Mouse (Mus musculus): ENCODE data around the gene Cadm3. TPM values are rescaled to one million over a fixed set of nuclear protein-coding genes. Genes with fewer than 3 reads are reported as not detected.

Gene Cadm3
- polyA plus RNA-seq, 1 experiment from 2014 or later: 10.1 TPM

DNA sequence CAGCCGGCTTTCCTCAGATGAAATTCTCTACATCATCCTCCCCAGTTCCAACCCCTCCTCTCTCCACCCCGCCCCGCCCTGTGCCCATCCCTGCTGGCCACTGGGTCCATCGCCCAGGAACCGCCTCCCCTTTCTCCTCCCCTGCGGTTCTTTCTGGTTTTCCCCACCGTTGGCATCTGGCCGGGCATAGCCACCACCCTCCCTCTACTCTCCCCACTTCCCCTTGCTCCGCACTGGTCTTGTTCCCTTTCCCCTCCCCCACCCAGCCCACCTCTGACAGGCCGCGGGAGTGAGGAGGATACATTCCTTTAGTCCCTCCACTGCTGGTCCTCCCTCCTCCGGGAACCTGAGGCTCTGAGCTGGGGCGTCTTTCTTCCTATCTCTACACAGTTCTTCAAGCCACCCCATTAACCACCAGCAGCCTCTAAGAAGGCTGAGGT, 1.5 kb downstream of the Cadm3 start:
- H3K4me3 ChIP-seq (ENCODE audit: low read depth, low read length): peak overlapping the region; percentile 52
- H3K9ac ChIP-seq (replicated peaks; ENCODE audit: low read depth, low read length): no peak overlapping the region
- no peaks in the 10 kb centered on the region; the same call in 1 of the 2 replicates for H3K27me3 ChIP-seq (ENCODE audit: control insufficient read depth, insufficient read depth, low read length)
- H3K36me3 ChIP-seq (ENCODE audit: control insufficient read depth, insufficient read depth, low read length): no peaks in the 10 kb centered on the region
- peak overlapping the region; percentile 92 for H3K4me2 ChIP-seq (replicated peaks; ENCODE audit: low read depth, low read length)
- no peak overlapping the region for H3K27ac ChIP-seq (ENCODE audit: low read length)
- WGBS: under 1% methylated on average over 12 of the region's 13 CpGs
- peaks cover 10% of the 10 kb centered on the region for H3K4me1 ChIP-seq (ENCODE audit: control insufficient read depth, insufficient read depth, low read length)
- H3K9me3 ChIP-seq (ENCODE audit: control insufficient read depth, low read depth, low read length): no peaks in the 10 kb centered on the region
- ATAC-seq (ENCODE audit: insufficient number of reproducible peaks, insufficient read depth, low FRiP score, low read depth): no peak

DNA sequence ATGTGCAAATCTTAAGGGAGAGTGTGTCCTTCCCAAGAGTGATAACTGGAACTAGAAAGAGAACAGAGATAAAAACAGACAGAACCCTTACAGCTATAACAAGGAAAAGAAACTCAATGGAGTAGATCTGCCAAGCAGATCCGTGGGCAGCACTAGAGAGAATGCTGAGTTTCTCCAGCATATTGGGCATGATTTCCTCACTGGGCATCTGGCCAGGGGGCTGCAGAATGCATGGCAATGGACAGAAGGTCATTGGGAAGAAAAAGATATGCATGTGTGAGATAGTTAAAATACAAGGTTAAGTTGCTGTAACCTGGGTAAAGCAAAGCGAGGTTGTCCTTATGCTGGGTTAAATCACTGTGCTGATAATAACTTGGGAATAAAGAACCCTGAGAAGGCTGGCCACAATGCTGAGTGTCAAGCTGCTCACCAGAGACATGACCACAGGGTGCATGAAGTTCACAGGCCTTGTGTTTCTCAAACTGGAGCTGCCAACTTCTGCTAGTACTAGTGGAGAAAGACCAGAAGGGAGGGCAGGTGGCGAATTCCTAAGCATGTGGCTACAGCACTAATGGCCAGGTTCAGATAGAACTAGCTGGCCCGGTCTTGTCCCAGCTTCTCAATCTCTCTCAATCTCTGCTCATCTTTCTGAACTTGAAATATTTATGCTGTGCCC, 3.2 kb downstream of the Cadm3 start:
- WGBS: 81% methylated on average over 4 of the region's 4 CpGs
- Histone ChIP-seq H3K4me1 (ENCODE audit: control insufficient read depth, insufficient read depth, low read length) (peaks cover 10% of the 10 kb centered on the region), H3K9me3 (ENCODE audit: control insufficient read depth, low read depth, low read length) (no peaks in the 10 kb centered on the region), H3K9ac (replicated peaks; ENCODE audit: low read depth, low read length) (no peak overlapping the region), H3K36me3 (ENCODE audit: control insufficient read depth, insufficient read depth, low read length) (no peaks in the 10 kb centered on the region), H3K4me2 (replicated peaks; ENCODE audit: low read depth, low read length) (no peak overlapping the region), H3K27ac (ENCODE audit: low read length) (no peak overlapping the region), H3K4me3 (ENCODE audit: low read depth, low read length) (no peak overlapping the region), H3K27me3 (ENCODE audit: control insufficient read depth, insufficient read depth, low read length) (no peaks in the 10 kb centered on the region; the same call in 1 of the 2 replicates)
- ATAC-seq (ENCODE audit: insufficient number of reproducible peaks, insufficient read depth, low FRiP score, low read depth): no peak

DNA sequence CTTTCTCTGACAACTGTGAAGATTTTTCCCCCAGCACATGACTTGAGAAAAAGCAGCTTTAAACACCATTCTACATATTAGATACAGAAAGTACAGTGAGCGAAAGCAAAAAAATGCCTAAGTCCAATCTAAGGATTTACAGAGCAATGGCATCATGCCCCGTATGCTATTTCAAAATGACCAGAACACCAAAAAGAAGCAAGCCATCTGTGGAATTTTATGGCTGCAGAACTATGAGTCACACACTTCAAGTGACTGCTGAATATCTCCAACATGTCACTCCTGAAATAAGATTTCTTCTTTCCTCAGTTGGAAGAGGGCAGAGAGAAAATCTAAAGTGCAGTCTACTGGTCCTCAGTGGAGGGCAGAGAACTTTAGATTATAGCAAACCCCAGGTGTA, 4.1 kb downstream of the Cadm3 start:
- peaks cover 10% of the 10 kb centered on the region for H3K4me1 ChIP-seq (ENCODE audit: control insufficient read depth, insufficient read depth, low read length)
- WGBS: 93% methylated on average over 2 of the region's 2 CpGs
- H3K27me3 ChIP-seq (ENCODE audit: control insufficient read depth, insufficient read depth, low read length): no peaks in the 10 kb centered on the region; the same call in 1 of the 2 replicates
- no peak overlapping the region for H3K4me3 ChIP-seq (ENCODE audit: low read depth, low read length)
- no peak for ATAC-seq (ENCODE audit: insufficient number of reproducible peaks, insufficient read depth, low FRiP score, low read depth)
- H3K36me3 ChIP-seq (ENCODE audit: control insufficient read depth, insufficient read depth, low read length): no peaks in the 10 kb centered on the region
- no peak overlapping the region for H3K4me2 ChIP-seq (replicated peaks; ENCODE audit: low read depth, low read length)
- no peak overlapping the region for H3K9ac ChIP-seq (replicated peaks; ENCODE audit: low read depth, low read length)
- no peaks in the 10 kb centered on the region for H3K9me3 ChIP-seq (ENCODE audit: control insufficient read depth, low read depth, low read length)
- H3K27ac ChIP-seq (ENCODE audit: low read length): no peak overlapping the region

DNA sequence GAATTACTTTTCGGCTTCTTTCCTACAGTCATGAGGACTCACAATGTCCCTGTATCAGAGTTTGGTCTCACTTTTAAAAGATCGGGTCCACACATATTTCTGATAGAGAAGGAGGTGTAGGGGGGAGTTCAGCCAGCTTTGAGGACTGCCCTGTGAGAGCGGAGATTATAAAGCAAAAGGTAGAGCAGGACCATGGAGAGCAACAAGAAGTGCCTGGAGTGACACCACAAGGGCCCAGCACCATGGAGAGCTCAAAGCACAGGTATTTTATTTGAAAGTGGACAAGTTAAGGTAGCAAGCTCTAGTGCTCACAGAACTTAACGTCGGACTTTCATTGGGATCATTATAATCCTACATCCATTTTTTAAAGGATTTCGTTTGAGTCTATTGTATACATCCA, 5.8 kb downstream of the Cadm3 start:
- Histone ChIP-seq H3K36me3 (ENCODE audit: control insufficient read depth, insufficient read depth, low read length) (no peaks in the 10 kb centered on the region), H3K27me3 (ENCODE audit: control insufficient read depth, insufficient read depth, low read length) (no peaks in the 10 kb centered on the region), H3K4me3 (ENCODE audit: low read depth, low read length) (no peak overlapping the region), H3K9ac (replicated peaks; ENCODE audit: low read depth, low read length) (no peak overlapping the region), H3K27ac (ENCODE audit: low read length) (no peak overlapping the region), H3K4me1 (ENCODE audit: control insufficient read depth, insufficient read depth, low read length) (peaks cover 6% of the 10 kb centered on the region; the same call in 1 of the 2 replicates), H3K4me2 (replicated peaks; ENCODE audit: low read depth, low read length) (no peak overlapping the region), H3K9me3 (ENCODE audit: control insufficient read depth, low read depth, low read length) (no peaks in the 10 kb centered on the region)
- WGBS: 26% methylated on average over 6 of the region's 6 CpGs
- ATAC-seq (ENCODE audit: insufficient number of reproducible peaks, insufficient read depth, low FRiP score, low read depth): no peak

DNA sequence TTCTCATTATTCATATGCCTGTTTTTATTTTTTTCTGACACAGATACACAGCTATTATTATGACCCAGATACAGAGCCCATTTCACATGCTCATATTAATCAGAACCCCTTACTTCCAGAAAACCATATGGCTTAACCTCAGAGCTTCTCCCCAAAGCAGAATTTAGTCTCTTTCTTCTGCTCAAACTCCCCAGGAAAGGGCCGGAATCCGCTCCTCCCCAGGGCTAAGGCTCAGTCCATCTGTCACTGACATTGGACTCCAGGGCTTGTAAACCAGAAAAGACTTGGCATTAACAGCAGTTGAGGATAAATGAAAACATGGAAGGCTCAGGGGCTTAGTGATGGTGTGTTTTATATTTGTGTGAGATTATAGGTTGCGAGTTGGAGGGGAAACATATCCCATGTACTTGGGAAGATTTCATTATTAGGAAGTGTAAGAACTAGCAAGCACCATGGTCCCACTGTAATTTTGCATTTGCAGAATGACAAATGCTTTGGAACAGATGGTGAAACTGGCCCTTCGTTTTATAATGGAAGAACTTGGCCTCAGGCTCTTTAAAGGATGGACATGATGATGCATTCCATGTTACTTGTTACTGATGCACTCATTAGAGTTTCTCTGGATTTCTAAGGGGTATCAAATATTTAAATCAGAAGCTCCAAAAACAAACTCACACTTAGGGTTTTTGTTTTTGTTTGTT, 7.8 kb downstream of the Cadm3 start:
- H3K4me3 ChIP-seq (ENCODE audit: low read depth, low read length): no peak overlapping the region

DNA sequence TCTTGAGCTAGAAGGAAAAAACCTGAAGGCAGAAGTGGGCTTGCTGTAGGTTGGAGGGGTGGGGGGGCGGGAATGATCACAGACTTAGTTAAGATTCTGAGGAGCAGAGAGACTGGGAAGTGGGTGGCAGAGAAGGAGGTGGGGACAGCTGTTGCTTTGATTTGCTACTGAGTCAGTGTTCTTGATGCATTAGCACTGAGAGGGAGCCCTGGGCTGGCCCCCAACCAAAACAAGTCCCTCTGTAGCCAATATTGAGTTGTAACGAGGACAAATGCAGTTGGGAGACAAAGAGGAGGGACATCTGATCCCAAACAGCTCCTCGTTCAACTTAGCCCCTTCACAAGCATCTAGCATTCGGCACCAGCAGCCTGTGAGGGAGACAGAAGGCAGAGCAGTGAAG, 9.7 kb downstream of the Cadm3 start:
- 53% methylated on average over 4 of the region's 4 CpGs for whole genome bisulfite sequencing
- no peak for ATAC-seq (ENCODE audit: insufficient number of reproducible peaks, insufficient read depth, low FRiP score, low read depth)
- Histone ChIP-seq H3K9ac (replicated peaks; ENCODE audit: low read depth, low read length) (no peak overlapping the region), H3K36me3 (ENCODE audit: control insufficient read depth, insufficient read depth, low read length) (no peaks in the 10 kb centered on the region), H3K27ac (ENCODE audit: low read length) (no peak overlapping the region), H3K4me1 (ENCODE audit: control insufficient read depth, insufficient read depth, low read length) (no peaks in the 10 kb centered on the region), H3K27me3 (ENCODE audit: control insufficient read depth, insufficient read depth, low read length) (no peaks in the 10 kb centered on the region), H3K9me3 (ENCODE audit: control insufficient read depth, low read depth, low read length) (no peaks in the 10 kb centered on the region), H3K4me2 (replicated peaks; ENCODE audit: low read depth, low read length) (no peak overlapping the region), H3K4me3 (ENCODE audit: low read depth, low read length) (no peak overlapping the region)

More for the DNA sequence above, 7.8 kb downstream of the Cadm3 start:
- H3K27ac ChIP-seq (ENCODE audit: low read length): no peak overlapping the region
- no peak overlapping the region for H3K4me2 ChIP-seq (replicated peaks; ENCODE audit: low read depth, low read length)
- no peaks in the 10 kb centered on the region for H3K36me3 ChIP-seq (ENCODE audit: control insufficient read depth, insufficient read depth, low read length)
- WGBS: 69% methylated on average over 4 of the region's 4 CpGs
- H3K4me1 ChIP-seq (ENCODE audit: control insufficient read depth, insufficient read depth, low read length): no peaks in the 10 kb centered on the region
- no peak for ATAC-seq (ENCODE audit: insufficient number of reproducible peaks, insufficient read depth, low FRiP score, low read depth)
- no peaks in the 10 kb centered on the region for H3K27me3 ChIP-seq (ENCODE audit: control insufficient read depth, insufficient read depth, low read length)
- H3K9ac ChIP-seq (replicated peaks; ENCODE audit: low read depth, low read length): no peak overlapping the region
- no peaks in the 10 kb centered on the region for H3K9me3 ChIP-seq (ENCODE audit: control insufficient read depth, low read depth, low read length)

DNA sequence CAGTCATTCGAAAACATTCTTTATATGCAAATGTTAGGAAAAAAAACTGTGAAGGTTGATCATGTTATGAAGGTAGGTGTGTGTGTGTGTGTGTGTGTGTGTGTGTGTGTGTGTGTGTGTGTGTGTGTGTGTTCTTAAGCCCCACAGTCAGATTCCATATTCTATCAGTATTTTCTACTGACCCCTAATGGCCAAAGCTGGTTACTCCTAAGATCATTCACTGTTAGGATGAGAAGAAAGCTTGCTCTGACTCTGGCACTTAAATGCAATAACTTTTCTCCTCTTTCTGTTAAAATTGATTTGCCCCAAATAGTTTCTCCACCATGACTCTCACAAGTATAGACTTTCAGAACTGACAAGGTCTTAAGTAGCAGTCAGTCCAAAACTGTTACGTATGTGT, 10.8 kb downstream of the Cadm3 start:
- 88% methylated on average over 2 of the region's 2 CpGs for WGBS
- H3K27ac ChIP-seq (ENCODE audit: low read length): no peak overlapping the region
- H3K36me3 ChIP-seq (ENCODE audit: control insufficient read depth, insufficient read depth, low read length): no peaks in the 10 kb centered on the region
- H3K4me3 ChIP-seq (ENCODE audit: low read depth, low read length): no peak overlapping the region
- H3K4me1 ChIP-seq (ENCODE audit: control insufficient read depth, insufficient read depth, low read length): no peaks in the 10 kb centered on the region
- no peak for ATAC-seq (ENCODE audit: insufficient number of reproducible peaks, insufficient read depth, low FRiP score, low read depth)
- no peaks in the 10 kb centered on the region for H3K27me3 ChIP-seq (ENCODE audit: control insufficient read depth, insufficient read depth, low read length)
- no peak overlapping the region for H3K4me2 ChIP-seq (replicated peaks; ENCODE audit: low read depth, low read length)
- H3K9ac ChIP-seq (replicated peaks; ENCODE audit: low read depth, low read length): no peak overlapping the region
- H3K9me3 ChIP-seq (ENCODE audit: control insufficient read depth, low read depth, low read length): no peaks in the 10 kb centered on the region

DNA sequence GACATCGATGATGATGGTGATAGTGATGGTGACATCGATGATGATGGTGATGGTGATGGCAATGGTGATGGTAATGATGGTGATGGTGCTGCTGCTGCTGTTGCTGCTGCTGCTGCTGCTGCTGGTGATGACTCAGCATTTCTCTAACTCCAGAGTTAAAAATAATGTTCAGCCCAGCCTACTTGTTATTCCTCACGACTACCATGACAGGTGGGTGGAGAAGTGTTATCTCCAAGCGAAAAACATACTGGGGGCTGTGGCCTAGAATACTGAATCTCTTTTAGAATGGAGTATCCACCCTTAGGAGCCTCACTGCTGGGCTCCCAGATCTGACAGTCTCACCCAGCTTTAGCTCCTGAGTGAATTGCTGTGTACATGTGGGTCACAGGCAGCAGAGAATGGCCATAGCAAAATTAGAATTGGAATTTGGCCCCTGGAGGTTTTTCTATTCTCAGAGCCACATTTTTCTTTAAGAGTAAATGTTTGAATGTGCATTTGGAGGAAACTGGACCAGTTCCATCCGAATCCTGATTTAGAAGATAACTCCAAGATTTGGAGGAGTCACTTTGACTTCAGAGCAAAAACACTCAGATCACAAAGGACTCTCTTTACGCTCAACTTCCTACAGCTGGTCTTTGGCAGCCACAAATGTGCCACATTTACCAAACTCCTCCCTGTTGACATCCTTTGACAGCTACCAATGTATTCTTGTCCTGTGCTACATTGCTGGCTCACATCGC, 12.2 kb downstream of the Cadm3 start:
- H3K4me3 ChIP-seq (ENCODE audit: low read depth, low read length): no peak overlapping the region
- H3K4me2 ChIP-seq (replicated peaks; ENCODE audit: low read depth, low read length): no peak overlapping the region
- no peaks in the 10 kb centered on the region for H3K9me3 ChIP-seq (ENCODE audit: control insufficient read depth, low read depth, low read length)
- WGBS: 71% methylated on average over 7 of the region's 7 CpGs
- H3K36me3 ChIP-seq (ENCODE audit: control insufficient read depth, insufficient read depth, low read length): no peaks in the 10 kb centered on the region
- no peaks in the 10 kb centered on the region for H3K27me3 ChIP-seq (ENCODE audit: control insufficient read depth, insufficient read depth, low read length)
- H3K27ac ChIP-seq (ENCODE audit: low read length): no peak overlapping the region
- H3K4me1 ChIP-seq (ENCODE audit: control insufficient read depth, insufficient read depth, low read length): no peaks in the 10 kb centered on the region
- ATAC-seq (ENCODE audit: insufficient number of reproducible peaks, insufficient read depth, low FRiP score, low read depth): no peak
- no peak overlapping the region for H3K9ac ChIP-seq (replicated peaks; ENCODE audit: low read depth, low read length)

Measured in stomach, embryonic 14.5 days (tissue).